Mouse (Mus musculus): Measurements from ENCODE around the gene Actn4.

GRCm38 (mm10) chr7:28881199-28881598, 80.9 kb downstream of the Actn4 start, which contains the start of gene Capn12:
- TF ChIP-seq POLR2A (IDR thresholded peaks at IDR 0.05; ENCODE audit: borderline replicate concordance, low read depth, low read length) (no peak), CTCF (IDR thresholded peaks at IDR 0.05; ENCODE audit: low read depth, low read length) (no peak)
